Mouse (Mus musculus) G1E-ER4 (cell line): ENCODE measurements around the gene Hmgcl. TPM values are rescaled to one million over a fixed set of nuclear protein-coding genes. Genes with fewer than 3 reads are reported as not detected.

Experiments
- GATA1 ChIP-seq: IDR thresholded peaks from one replicate; pipeline ENCODE4 v1.8.0; 2012; ENCODE audit warnings: low read length, inconsistent platforms
- polyA plus RNA-seq: library from polyadenylated mRNA; stranded (reverse); fragments of >175 nt; gene quantifications from 2 replicates; pipeline ENCODE4 v1.2.3, GENCODE M21; 2012

Gene Hmgcl
- polyA plus RNA-seq, 1 experiment, result 39.4 TPM

DNA sequence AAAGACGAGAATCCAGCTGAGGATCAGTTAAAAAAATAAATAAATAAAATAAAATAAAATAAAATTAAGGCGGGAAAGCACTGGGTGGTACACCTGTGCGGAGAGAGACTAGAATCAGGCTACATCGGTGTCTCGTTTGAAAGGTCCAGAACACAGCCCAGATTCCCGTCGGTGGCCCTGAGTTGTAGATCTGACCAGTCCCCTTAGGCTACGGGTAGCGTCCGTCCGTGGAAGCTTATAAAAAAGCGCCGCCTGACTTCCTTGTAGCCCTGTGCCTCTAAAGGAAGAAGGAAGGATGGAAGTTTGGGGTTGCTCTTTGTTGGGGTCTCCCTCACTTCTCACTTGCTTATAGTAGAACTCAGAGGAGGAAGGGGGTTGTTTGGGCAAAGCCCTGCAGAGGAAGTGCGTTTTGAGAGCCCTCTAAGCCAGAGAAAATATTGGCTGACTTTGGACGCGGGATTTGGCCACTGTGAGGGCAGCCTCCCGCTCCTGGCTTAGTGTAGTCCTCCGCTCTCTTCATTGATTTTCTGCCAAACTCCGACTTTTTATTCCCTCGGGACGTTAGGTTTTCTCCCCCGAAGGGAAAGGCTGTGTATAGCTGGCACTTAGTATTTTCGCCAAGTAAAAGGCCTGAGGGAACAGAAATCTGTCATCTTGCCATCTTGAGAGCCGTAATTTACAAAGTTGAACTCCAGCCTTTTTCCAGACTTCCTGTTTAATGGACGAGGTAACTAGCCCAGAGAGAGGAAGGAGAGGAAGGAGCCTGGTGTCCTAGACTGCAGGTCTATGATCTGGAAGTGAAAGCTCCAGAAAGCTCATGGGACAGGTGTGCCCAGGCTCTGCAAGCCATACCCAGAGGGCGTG is 24.8 kb upstream of the Hmgcl start:
- no peak for TF ChIP-seq GATA1

- TF ChIP-seq GATA1, result no peak
Observed at GRCm38 (mm10) chr4:135922190-135922589, 24.1 kb upstream of the Hmgcl start.

- TF ChIP-seq GATA1, result no peak
Observed at GRCm38 (mm10) chr4:135924418-135924817, 21.8 kb upstream of the Hmgcl start.

GRCm38 (mm10) chr4:135925341-135925740 is 20.9 kb upstream of the Hmgcl start:
- TF ChIP-seq GATA1, result no peak

DNA sequence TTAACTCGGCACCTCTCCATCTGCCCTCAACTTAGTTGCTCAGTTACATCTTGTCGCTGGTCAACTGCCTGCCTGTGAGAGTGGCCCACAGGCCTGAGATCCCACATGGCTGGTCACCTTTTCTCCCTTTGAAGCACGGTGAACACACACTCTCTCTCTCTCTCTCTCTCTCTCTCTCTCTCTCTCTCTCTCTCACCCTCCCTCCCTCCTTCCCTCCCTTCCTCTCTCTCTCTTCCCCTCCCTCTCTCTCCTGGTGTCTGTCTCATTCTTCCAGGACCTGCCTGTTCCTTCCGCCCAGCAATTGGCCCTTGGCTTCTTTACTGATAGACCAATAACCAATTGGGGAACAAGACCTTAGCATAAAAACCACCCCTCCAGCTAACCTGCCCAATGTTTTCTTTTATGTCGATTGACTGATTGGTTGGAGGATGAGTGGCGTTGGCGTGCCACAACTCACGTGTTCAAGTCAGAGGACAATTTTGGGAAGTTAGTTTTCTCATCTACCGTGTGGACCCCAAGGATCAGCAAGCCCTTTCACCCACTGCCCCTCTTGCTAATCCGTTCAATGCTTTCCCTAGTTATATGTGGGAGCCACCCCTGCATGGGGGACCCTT is 19.9 kb upstream of the Hmgcl start:
- no peak for TF ChIP-seq GATA1

DNA sequence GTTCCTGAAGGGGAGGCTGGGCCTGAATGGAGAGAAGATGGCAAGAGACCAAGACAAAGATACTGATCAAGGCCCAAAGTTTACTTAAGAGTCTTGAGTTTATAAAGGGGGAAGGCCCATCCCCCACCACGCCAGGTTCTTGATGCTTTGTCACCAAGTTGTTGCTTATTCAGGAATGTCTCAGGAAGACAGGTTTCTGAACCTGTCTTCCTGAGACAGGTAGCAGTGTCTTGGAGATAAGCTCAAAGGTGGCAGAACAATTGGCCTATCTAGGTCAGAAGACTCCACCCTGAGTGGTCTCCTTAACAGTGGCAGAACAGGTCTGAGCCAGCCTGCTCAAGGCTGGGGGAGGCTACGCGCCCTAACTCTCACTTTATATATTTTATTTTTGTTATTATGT is 19.4 kb upstream of the Hmgcl start:
- no peak for TF ChIP-seq GATA1

DNA sequence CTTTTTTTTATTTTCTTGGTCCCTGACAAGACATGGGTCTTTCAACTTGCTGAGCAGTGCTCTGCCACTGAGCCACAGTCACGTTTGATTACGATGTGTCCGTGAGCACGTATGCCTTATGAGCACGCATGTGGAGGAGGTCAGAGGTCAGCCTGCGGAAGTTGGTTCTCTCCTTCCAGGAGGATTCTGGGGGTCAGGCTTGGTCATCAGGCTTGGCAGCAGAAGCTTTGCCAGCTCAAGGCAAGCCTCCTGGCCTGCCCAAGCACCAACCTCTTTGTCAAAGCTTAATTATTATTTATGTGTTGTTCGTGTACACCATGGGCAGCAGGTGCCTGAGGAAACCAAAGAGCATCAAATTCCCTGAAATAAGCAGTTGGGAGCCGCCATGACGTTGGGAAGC is 17.9 kb upstream of the Hmgcl start:
- no peak for TF ChIP-seq GATA1

DNA sequence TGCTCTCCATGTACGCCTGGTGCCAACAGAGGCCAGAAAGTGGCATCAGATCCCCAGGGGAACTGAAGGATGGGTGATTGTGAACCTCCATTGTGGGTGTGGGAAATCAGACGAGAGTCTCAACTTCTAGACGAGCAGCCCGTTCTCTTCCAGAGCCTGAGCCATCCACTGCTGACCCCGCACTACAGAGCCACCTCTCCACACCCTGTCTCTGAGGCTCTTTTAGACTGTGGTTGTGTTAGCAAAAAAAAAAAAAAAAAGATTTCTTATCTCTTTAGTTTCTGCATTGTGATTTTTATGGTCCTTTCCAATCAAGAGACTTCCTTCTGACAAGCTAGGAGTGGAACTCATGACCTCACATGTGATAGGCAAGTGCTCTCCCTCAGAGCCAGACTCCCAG is 16.8 kb upstream of the Hmgcl start:
- TF ChIP-seq GATA1, result no peak

DNA sequence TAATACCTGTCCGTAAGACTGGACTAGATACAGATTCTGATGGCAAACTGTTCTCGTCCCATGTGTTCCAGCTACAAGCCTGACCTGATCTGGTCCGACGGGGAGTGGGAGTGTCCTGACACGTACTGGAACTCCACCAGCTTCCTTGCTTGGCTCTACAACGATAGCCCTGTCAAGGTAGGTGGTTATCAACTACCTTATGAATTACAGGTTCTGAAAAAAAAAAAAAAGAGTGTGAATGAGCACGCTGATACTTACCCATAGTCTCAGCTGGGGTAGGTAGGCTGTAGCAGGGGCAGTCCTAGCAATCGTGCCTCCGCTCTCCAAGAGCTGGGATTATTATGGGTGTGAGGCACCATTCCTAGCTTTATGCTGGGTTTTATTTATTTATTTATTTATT is 16.4 kb upstream of the Hmgcl start:
- no peak for TF ChIP-seq GATA1

- no peak for TF ChIP-seq GATA1
Observed at GRCm38 (mm10) chr4:135930239-135930638, 16.0 kb upstream of the Hmgcl start.

GRCm38 (mm10) chr4:135931832-135932231 is 14.4 kb upstream of the Hmgcl start:
- no peak for TF ChIP-seq GATA1

- peak; percentile 17 for TF ChIP-seq GATA1
Observed at GRCm38 (mm10) chr4:135934708-135935500, 11.3 kb upstream of the Hmgcl start.

DNA sequence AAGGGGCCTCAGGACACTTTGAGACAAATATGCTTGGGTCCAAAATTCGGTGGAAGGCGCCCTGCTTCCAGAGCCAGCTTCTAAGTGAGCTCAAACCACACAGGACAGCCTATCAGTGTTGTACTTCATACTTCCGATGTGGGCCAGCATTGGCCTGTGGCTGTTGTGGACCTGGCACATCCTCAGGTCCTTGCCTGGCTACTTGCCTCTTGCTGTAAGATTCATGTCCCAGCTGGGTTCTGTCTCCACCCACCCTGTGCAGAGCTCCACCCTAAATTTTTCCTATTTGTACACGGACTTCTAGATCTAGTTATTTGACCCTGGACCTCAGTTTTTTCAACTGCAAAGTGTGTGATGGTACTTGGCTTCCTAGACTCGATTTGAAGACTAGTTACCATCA is 10.7 kb upstream of the Hmgcl start:
- TF ChIP-seq GATA1, result no peak

- no peak for TF ChIP-seq GATA1
Observed at GRCm38 (mm10) chr4:135938858-135939257, 7.4 kb upstream of the Hmgcl start.

GRCm38 (mm10) chr4:135942193-135942592 is 4.1 kb upstream of the Hmgcl start:
- no peak for TF ChIP-seq GATA1

GRCm38 (mm10) chr4:135943389-135943788 is 2.9 kb upstream of the Hmgcl start:
- TF ChIP-seq GATA1, result no peak
